Mouse (Mus musculus) layer of hippocampus, adult 9-10 months (tissue): ENCODE measurements around the gene M1ap.

ENCODE experiments used
- DNase-seq: peaks from one replicate; pipeline ENCODE4 v3.0.0; 2022; ENCODE audit warnings: low spot score

M1ap gene

GRCm38 (mm10) chr6:83011255-83011654 lies 64.6 kb downstream of the M1ap start:
- DNase-seq, result no peak

DNA sequence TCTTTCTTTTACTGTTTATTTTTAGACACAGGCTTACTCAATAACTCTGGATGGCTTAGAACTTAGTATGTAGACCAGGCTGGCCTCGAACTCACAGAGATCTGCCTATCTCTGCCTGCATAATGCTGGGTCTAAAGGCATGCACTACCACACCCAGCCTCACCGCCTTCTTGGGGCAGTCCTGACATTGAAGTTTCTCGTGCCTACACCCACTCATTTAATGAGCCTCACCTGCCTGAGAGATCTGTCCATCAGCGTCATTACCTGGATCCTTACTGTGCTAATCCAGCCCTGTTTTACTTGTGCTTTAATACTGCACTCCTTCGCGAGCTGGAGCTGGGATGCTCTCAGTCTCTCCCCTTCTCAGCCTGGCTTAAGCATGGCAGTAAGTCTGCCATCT lies 65.1 kb downstream of the M1ap start:
- no peak for DNase-seq

DNA sequence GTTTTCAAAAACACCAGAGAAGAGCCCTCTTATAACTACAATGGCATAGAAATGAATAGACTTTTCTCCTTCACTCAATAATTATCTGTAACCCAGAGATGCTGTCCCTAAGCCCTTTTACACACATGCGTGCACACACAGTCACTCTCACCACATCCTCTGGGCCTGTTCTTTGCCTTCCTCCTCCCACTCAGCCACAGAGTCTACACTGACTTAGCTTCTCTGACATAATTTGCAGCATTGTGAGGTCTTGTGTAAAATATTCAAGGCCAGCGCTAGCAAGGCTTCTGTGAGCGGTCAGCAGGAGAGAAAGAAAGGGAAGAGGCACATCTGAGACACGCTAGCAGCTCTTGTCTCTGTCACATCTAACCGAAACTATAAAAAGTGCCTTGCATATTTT lies 66.7 kb downstream of the M1ap start:
- no peak for DNase-seq

DNA sequence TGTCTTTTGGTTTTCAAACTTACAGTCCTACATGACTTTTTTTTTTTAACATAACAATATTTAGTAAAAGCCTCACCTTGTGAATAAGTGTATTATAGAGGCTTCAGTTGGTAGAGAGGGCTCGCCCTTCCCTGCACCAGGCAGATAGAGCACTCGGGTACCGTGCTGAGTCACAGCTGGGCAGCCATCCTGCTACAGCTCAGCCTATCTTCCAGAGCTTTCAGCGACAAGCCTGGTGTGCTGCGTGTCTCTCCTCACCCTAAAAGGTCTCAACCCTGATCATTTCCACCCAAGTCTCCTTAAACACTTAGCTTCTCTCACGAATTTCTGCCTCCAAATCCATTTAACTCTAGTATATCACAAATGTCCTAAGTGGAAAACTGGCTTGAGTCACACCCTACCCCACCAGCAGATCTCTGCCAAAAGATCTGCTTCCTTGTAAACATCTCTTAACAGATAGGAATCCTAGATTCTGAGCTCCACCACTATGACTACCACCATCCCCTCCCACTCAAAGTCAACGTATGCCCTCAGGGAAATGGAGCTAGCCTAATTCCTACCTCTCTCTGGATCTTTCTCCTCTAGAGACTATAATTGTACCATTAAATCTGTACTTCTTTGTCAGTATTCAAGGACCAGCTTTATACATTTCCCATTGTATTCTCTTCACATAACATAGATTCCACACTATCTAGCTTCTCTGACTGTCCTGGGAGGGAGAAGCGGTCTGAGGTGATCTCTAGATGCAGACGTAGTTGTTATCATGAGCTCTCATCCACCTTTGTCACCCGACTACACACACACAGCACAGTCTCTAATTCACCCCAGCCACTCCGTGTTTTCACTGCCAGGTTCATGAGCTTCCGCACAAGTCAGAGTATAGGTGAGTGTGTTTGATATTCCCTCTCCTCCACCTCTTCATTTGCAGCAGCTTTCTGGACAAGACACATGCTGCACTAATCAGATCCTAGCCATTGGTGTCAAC lies 68.1 kb downstream of the M1ap start:
- no peak for DNase-seq

GRCm38 (mm10) chr6:83015749-83016148 lies 69.0 kb downstream of the M1ap start:
- no peak for DNase-seq

DNA sequence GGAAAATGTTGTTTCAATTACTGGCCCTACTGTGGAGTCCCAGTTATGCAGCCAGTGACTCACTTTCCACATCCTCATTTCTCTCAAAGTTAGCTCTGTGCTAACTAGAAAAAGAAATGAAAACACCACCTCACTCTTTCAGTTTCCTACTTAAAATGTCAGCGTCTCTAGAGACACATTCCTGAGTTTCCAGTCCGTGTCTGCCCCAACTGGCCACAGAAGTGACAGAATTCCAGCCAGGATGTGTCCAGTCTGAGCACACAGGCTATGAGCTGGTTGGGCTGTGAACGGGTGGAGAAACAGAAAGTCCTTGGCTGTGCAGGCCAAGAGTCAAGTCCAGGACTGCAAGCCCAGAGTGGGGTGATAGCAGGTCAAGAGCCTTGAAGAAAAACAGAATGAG lies 70.5 kb downstream of the M1ap start:
- DNase-seq, result no peak

- no peak for DNase-seq
Observed at GRCm38 (mm10) chr6:83019044-83019443, 72.3 kb downstream of the M1ap start.

DNA sequence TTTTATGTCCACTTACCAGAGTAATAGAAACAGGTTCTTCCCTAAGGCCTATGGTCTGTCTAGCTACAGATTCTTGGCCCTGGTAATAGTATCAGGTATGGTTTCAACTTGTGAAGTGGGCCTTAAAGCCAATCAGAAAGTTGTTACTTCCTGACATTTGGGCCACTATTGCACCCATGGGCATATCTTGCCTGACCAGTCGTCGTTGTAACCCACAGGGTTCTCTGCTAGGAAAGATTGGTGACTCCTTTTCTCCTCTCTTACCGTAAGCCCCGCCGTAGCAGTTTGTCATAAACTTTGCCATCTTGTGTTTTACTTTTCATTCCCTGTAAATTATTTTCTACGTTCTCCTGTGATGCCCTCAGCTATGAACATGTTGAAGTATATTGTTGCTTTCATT lies 73.4 kb downstream of the M1ap start:
- no peak for DNase-seq

GRCm38 (mm10) chr6:83020836-83021593 lies 74.3 kb downstream of the M1ap start:
- no peak for DNase-seq

- no peak for DNase-seq
Observed at GRCm38 (mm10) chr6:83023008-83023407, 76.3 kb downstream of the M1ap start.

GRCm38 (mm10) chr6:83023786-83024185 lies 77.1 kb downstream of the M1ap start:
- DNase-seq, result no peak

GRCm38 (mm10) chr6:83024421-83024820 lies 77.7 kb downstream of the M1ap start:
- no peak for DNase-seq

- no peak for DNase-seq
Observed at GRCm38 (mm10) chr6:83025221-83025620, 78.5 kb downstream of the M1ap start.

GRCm38 (mm10) chr6:83027293-83027692 lies 80.6 kb downstream of the M1ap start:
- no peak for DNase-seq

DNA sequence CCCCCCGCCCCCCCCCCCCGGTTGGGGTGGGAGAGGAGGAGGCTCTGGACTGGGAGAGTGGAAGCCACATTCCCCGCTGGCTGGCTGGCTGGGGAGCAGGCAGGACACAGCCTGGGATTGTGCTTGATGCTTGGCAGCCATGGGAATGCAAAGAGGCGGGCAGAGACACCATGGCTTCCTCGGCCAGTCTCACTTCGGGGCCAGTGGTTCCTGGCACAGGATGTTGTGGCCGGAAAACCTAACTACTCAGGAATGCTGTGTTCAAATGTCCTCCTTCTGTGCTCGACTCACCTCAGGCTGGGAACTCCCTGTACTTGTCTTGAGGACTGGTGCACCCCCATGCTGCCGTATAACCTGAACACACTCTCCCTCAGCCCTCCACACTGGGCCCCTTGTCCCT lies 81.0 kb downstream of the M1ap start:
- DNase-seq, result no peak

GRCm38 (mm10) chr6:83029777-83030176 lies 83.1 kb downstream of the M1ap start:
- no peak for DNase-seq

DNA sequence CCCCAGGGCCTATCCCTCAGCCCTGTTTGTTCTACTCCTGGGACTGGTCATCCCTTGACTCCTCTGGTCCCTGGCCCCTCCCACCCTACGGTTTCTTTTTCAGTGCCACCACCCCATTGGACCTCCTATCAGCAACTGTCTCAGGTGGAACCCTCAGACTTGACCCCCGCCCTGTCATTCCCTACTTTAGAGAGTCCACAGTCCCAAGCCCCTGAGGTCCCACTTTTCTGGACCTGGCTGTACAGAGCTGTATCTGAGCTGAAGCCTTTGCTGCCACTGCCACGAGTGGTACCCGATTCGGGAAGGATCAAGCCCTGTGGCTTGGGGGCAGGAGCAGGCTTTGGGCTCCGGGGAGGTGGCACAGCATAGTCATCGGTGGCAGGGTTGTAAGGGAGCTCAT lies 84.4 kb downstream of the M1ap start:
- no peak for DNase-seq

GRCm38 (mm10) chr6:83031921-83032590 lies 85.4 kb downstream of the M1ap start:
- no peak for DNase-seq

DNA sequence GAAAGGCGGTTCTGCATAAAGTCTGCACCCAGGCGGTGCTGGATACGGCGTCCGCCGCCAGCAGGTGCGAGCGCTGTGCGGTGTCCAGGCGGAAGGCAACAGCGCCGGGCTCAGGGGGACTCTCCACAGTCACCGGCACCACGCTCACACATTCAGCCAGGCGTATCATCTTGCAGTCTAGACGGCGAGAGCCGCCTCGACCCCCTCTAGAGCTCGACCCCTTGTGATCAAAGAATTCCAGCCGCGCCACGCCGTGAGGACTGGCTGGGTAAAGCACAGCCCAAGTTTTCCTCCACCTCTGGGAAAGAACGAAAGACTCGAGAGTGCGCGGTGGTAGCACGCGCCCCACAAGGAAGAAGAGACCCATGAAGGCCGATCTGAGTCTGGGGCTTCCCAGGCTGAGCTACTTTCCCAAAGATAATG lies 86.1 kb downstream of the M1ap start:
- no peak for DNase-seq

- DNase-seq, result no peak
Observed at GRCm38 (mm10) chr6:83033249-83034185, 86.8 kb downstream of the M1ap start, which contains the start of the genes Dok1 and Loxl3. Gene Dok1 (minus strand): TSS chr6:83033471. Gene Loxl3 (plus strand): TSS chr6:83034173.

DNA sequence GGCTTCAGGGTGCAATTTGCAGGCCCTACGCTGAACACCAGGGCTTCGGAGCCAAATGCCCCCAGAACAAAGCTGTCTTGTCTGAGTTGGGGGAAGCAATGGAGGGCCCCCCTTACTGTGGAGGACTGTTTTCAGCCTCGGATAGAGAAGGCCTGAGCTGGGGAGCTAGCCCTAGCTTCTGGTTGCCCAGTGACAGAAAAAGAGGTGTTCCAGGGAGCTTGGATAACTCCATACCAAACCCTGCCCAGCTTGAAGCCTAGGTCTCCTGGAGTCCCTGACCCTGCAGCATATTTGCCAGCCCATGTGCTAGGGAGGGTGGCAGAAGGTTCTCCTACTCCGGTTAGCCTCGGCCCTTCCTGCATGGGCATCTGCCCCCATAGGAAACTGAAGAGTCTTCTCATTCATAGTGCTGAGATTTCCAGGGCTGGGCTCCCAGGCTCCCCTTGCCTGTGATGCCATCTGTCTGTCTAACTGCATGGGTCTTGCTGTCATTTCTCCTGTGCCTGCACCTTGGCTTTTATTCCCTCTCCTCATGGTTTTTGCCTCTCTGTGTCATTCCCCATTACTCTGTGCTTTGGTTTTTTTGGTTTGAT lies 87.9 kb downstream of the M1ap start:
- DNase-seq, result no peak
